Mouse (Mus musculus) forebrain, embryonic 14.5 days (tissue): ENCODE data around the gene Camsap2. TPM values are rescaled to one million over a fixed set of nuclear protein-coding genes. Genes with fewer than 3 reads are reported as not detected.
A peak's percentile ranks its signal among the peaks of the same experiment; 100 is the strongest.

Experiments
- ATAC-seq: fragments of 200-750 bp; cut with Nextera tagmentation; 2 replicates; pipeline ENCODE4 v1.8.0; 2017; ENCODE audit warnings: mild to moderate bottlenecking, moderate library complexity
- DNase-seq: peaks from one replicate; pipeline ENCODE4 v3.0.0-alpha.2; 2015; ENCODE audit warnings: low spot score
- H3K27ac ChIP-seq: fragments of 300-500 bp; sonication (generic); 2 replicates; pipeline ENCODE4 v1.5.1; 2014; ENCODE audit warnings: low read depth, mild to moderate bottlenecking, control low read depth, low read length, moderate library complexity
- H3K27me3 ChIP-seq: fragments of 300-500 bp; sonication (generic); replicated peaks from 2 replicates; pipeline ENCODE4 v1.6.1; 2014; ENCODE audit warnings: low read length, control low read depth, mixed read lengths; ENCODE audit not compliant: control insufficient read depth, insufficient read depth
- H3K36me3 ChIP-seq: fragments of 300-500 bp; sonication (generic); 2 replicates; pipeline ENCODE4 v1.6.1; 2014; ENCODE audit warnings: low read length, control low read depth; ENCODE audit not compliant: control insufficient read depth, insufficient read depth
- H3K4me1 ChIP-seq: fragments of 300-500 bp; sonication (generic); 2 replicates; pipeline ENCODE4 v1.6.1; 2014; ENCODE audit warnings: antibody characterized with exemption, low read length, control low read depth; ENCODE audit not compliant: control insufficient read depth, insufficient read depth
- H3K4me2 ChIP-seq: fragments of 300-500 bp; sonication (generic); 2 replicates; pipeline ENCODE4 v1.6.1; 2014; ENCODE audit warnings: mild to moderate bottlenecking, control low read depth, low read length
- H3K4me3 ChIP-seq: fragments of 300-500 bp; sonication (generic); 2 replicates; pipeline ENCODE4 v1.5.1; 2014; ENCODE audit warnings: low read depth, low read length, control low read depth
- H3K9ac ChIP-seq: fragments of 300-500 bp; sonication (generic); 2 replicates; pipeline ENCODE4 v1.6.1; 2014; ENCODE audit warnings: mild to moderate bottlenecking, low read length, control low read depth, moderate library complexity
- H3K9me3 ChIP-seq: fragments of 300-500 bp; sonication (generic); replicated peaks from 2 replicates; pipeline ENCODE4 v1.6.1; 2016; ENCODE audit warnings: low read length, control low read depth, mixed read lengths; ENCODE audit not compliant: control insufficient read depth
- WGBS: fragments of 180-500 bp; shearing (Covaris S2); extraction: QIAGEN DNeasy Blood & Tissue Kit; methylation state at CpG from one replicate; pipeline ENCODE4 v1.1.7; 2014; 5-methylcytosine and 5-hydroxymethylcytosine counted together
- polyA plus RNA-seq: library from polyadenylated mRNA; unstranded; fragments of >200 nt; fragmentation: Nextera tagmentation; extraction: Ambion mirVana; gene quantifications from 2 replicates; pipeline ENCODE4 v1.2.1, GENCODE M21; 2014

The Camsap2 gene
- polyA plus RNA-seq, 1 experiment from 2014 or later: 39.5 TPM

DNA sequence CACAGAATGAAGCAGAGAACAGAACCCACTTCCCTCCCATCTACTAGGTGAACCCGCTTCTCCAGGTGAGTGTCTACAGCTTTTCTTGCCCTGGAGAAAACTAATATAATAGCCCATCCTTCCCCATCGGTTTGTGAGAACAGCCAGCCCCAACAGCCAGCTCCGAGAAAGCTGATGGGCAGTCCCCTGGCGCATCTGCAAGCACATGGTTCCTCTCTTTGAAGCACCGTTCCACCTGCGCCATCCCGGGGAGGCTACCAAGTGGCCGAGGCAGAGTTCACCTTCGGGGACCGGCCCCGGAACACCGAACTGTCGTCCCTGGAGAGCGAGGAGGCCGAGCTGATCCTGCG lies 86.4 kb downstream of the Camsap2 start:
- no peaks in the 10 kb centered on the region for H3K36me3 ChIP-seq
- peak overlapping the region; percentile 51 for H3K4me3 ChIP-seq
- peaks cover 37% of the 10 kb centered on the region for H3K27me3 ChIP-seq
- H3K4me2 ChIP-seq: peak overlapping the region; percentile 89
- DNase-seq (no peak), ATAC-seq (no peak)
- no peaks in the 10 kb centered on the region for H3K9me3 ChIP-seq
- peaks cover 7% of the 10 kb centered on the region for H3K4me1 ChIP-seq
- H3K9ac ChIP-seq: peak overlapping the region; percentile 69
- H3K27ac ChIP-seq: no peak overlapping the region
- 3% methylated on average over 16 of the region's 16 CpGs for WGBS

DNA sequence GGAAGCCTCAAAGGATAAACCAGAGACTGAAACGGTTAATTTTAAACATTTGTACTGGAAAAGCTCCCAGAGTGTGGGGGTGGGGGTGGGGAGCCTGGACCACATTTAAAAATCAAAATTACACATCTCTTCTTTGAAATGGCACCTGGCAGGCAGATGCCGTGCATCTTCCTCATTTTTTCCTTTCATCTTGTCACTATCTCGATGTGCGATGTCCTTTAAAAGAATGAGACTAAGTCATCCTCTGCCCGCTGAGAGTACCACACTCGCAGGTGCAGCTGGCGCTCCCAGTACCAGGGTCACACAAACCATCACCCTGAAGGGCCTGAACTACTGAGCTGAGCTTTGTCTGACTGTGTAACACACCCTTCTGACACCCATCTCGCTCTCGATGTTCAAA lies 87.4 kb downstream of the Camsap2 start:
- no peak for ATAC-seq
- no peaks in the 10 kb centered on the region for H3K36me3 ChIP-seq
- no peak overlapping the region for H3K27ac ChIP-seq
- H3K4me1 ChIP-seq: peaks cover 7% of the 10 kb centered on the region
- no peak for DNase-seq
- H3K4me3 ChIP-seq: no peak overlapping the region
- H3K9me3 ChIP-seq: no peaks in the 10 kb centered on the region
- 79% methylated on average over 9 of the region's 9 CpGs for WGBS
- H3K27me3 ChIP-seq: peaks cover 37% of the 10 kb centered on the region
- no peak overlapping the region for H3K9ac ChIP-seq
- H3K4me2 ChIP-seq: no peak overlapping the region

DNA sequence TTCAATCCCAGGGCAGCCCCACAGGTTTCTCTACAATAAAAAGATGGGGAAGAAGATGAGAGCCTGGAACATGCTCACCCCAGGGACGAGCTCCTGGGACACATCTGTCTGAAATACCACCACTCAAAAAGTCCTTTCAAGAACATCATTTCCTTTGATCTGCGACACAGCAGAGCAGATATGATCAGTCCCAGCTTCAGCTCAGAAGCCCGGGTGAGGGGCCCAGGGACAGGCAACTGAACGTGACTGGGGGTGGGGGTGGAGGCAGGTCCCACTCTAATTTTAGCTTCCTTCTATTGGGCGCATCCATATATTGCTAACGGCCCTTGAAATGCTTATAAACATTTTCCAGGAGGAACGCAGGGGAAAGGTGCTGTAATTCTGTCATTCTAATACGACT lies 90.2 kb downstream of the Camsap2 start:
- Histone ChIP-seq H3K36me3 (no peaks in the 10 kb centered on the region), H3K27me3 (peaks cover 24% of the 10 kb centered on the region), H3K9ac (no peak overlapping the region), H3K4me2 (no peak overlapping the region), H3K4me3 (no peak overlapping the region), H3K27ac (no peak overlapping the region), H3K4me1 (peaks cover 5% of the 10 kb centered on the region), H3K9me3 (no peaks in the 10 kb centered on the region)
- 57% methylated on average over 8 of the region's 8 CpGs for WGBS
- DNase-seq: no peak
- no peak for ATAC-seq

DNA sequence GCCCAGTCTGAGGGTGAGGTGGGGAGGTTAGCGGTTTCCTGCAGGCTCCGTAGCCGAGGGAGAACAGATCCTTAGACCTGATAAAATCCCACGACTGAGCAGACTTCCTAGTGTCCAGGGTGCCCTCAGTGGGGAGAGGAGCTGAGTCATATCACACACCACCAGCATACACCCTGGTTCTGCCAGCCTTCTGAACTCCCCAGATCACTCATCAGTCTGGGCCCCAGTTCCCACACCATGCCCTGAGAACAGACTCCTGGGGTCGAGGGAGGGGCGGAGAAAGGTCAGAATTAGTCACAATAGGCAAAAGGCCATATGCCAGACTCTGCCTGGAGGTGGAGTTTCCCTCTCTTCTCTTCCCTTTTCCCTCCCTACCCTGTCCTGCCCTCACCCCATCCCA lies 90.7 kb downstream of the Camsap2 start:
- H3K9ac ChIP-seq: no peak overlapping the region
- no peak overlapping the region for H3K4me2 ChIP-seq
- H3K36me3 ChIP-seq: no peaks in the 10 kb centered on the region
- H3K27ac ChIP-seq: no peak overlapping the region
- 40% methylated on average over 6 of the region's 6 CpGs for WGBS
- H3K4me1 ChIP-seq: peaks cover 4% of the 10 kb centered on the region
- no peak for DNase-seq
- H3K9me3 ChIP-seq: no peaks in the 10 kb centered on the region
- ATAC-seq: no peak
- H3K4me3 ChIP-seq: no peak overlapping the region
- peaks cover 19% of the 10 kb centered on the region for H3K27me3 ChIP-seq

GRCm38 (mm10) chr1:136254503-136255065 lies 91.3 kb downstream of the Camsap2 start:
- Histone ChIP-seq H3K4me3 (no peak overlapping the region), H3K36me3 (no peaks in the 10 kb centered on the region), H3K27ac (no peak overlapping the region), H3K9me3 (no peaks in the 10 kb centered on the region), H3K27me3 (peaks cover 14% of the 10 kb centered on the region), H3K4me2 (no peak overlapping the region), H3K4me1 (peaks cover 1% of the 10 kb centered on the region), H3K9ac (no peak overlapping the region)
- ATAC-seq: no peak
- WGBS: 86% methylated on average over 10 of the region's 10 CpGs
- DNase-seq: no peak

- Histone ChIP-seq H3K9me3 (no peaks in the 10 kb centered on the region), H3K36me3 (no peaks in the 10 kb centered on the region), H3K27me3 (peaks cover 6% of the 10 kb centered on the region), H3K4me2 (no peak overlapping the region), H3K4me1 (no peaks in the 10 kb centered on the region), H3K4me3 (no peak overlapping the region), H3K27ac (no peak overlapping the region), H3K9ac (no peak overlapping the region)
- ATAC-seq (no peak), DNase-seq (no peak)
- 35% methylated on average over 2 of the region's 2 CpGs for WGBS
These were observed 92.4 kb downstream of the Camsap2 start for GRCm38 (mm10) chr1:136253472-136253871.

- no peak overlapping the region for H3K4me3 ChIP-seq
- no peak for ATAC-seq
- no peak overlapping the region for H3K27ac ChIP-seq
- DNase-seq: no peak
- H3K4me2 ChIP-seq: no peak overlapping the region
- no peaks in the 10 kb centered on the region for H3K4me1 ChIP-seq
- H3K9ac ChIP-seq: no peak overlapping the region
- WGBS: 63% methylated on average over 5 of the region's 5 CpGs
- no peaks in the 10 kb centered on the region for H3K36me3 ChIP-seq
- H3K9me3 ChIP-seq: no peaks in the 10 kb centered on the region
- no peaks in the 10 kb centered on the region for H3K27me3 ChIP-seq
These were observed 96.2 kb downstream of the Camsap2 start for GRCm38 (mm10) chr1:136249662-136250061.

DNA sequence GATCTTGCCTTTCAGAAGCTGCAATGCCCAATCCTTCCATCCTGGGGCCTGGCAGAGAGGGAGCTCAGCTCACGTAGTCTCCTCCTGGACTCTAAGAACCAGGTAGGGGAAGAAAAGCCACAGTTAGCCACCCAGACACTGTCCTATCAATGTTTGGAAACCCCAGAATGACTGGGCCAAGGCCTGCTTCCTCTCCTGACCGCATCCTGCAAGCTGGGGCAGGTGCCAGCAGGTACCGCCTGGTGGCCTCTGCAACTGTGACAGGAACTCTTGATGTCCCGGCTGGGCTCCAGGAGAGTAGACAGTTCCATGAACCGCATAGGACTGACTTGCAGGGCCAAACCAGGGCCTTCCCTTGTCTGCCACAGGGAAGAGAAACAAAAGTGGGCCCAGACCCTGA lies 98.5 kb downstream of the Camsap2 start:
- Histone ChIP-seq H3K9ac (no peak overlapping the region), H3K4me3 (no peak overlapping the region), H3K27me3 (no peaks in the 10 kb centered on the region), H3K4me2 (no peak overlapping the region), H3K36me3 (no peaks in the 10 kb centered on the region), H3K27ac (no peak overlapping the region), H3K4me1 (no peaks in the 10 kb centered on the region), H3K9me3 (no peaks in the 10 kb centered on the region)
- no peak for ATAC-seq
- WGBS: 93% methylated on average over 5 of the region's 5 CpGs
- no peak for DNase-seq

DNA sequence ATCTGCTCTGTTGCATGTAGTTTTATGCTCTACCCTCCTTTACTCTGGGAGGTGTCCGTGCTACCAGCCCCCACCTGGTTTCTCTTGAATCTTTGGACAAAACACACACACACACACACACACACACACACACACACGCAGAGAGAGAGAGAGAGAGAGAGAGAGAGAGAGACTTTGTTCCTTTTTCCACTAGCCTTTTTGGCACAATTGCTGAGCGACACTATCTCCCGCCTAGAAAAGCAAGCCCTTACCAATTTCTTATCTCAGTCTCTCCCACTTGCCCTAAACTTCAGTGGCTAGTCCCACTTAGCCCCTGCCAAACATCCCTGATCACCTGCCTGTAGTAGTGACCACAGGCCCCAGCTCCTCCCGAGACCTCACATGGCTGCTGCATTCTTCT lies 101.4 kb downstream of the Camsap2 start:
- Histone ChIP-seq H3K36me3 (no peaks in the 10 kb centered on the region), H3K4me1 (no peaks in the 10 kb centered on the region), H3K27ac (no peak overlapping the region), H3K4me2 (no peak overlapping the region), H3K9me3 (no peaks in the 10 kb centered on the region), H3K27me3 (no peaks in the 10 kb centered on the region), H3K9ac (no peak overlapping the region), H3K4me3 (no peak overlapping the region)
- 92% methylated on average over 4 of the region's 5 CpGs for WGBS
- ATAC-seq (no peak), DNase-seq (no peak)
